Mouse (Mus musculus): ENCODE data around the gene Zfp664.

DNA sequence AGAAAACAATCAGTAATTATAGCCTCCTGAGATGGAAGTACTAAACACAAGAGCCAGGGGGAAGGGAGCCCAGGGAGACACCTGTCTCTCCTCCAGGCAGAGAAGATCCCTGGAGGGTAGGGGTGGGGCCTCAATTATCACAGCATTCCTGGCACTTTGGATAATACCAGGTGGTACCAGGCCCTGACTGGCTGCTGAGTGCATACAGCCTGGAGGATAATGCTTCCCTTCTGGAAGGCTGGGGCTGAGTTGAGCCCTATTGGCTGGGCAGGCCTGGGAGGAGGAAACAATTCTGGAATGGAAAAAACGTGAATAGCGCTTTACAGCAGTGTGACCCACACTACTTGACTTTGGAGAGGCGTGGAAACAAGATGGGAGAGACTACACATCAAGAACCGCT is 10.9 kb upstream of the Zfp664 start:
- TF ChIP-seq GATA1 (IDR thresholded peaks at IDR 0.05; ENCODE audit: low read length) (no peak), TAL1 (IDR thresholded peaks at IDR 0.05; ENCODE audit: low read length) (no peak)
